In genomic region chr16:93627761-93628400, GRCm38 (mm10) we compare ENCODE assay signal across 34 mouse cellular contexts. TPM values are rescaled to one million over a fixed set of nuclear protein-coding genes. Genes with fewer than 3 reads are reported as not detected.
DNase-seq lines count a peak whose midpoint lies in the region; ATAC-seq lines count a peak whose summit lies in the region.
"Had no signal": no experiment of that assay in that cellular context is flagged by ENCODE, and none has a peak within 500 bp of the region (broad histone marks: within the 10 kb centered on the region; RNA-seq: fewer than 3 reads in every experiment).

Gm5678 (plus strand) TSS chr16:93628097.

- H3K4me3 ChIP-seq in heart, embryonic 10.5 days, result no peak within 1 kb of the TSS
- no peak within 1 kb of the TSS for H3K4me3 ChIP-seq in midbrain, embryonic 14.5 days (replicated peaks; ENCODE audit: low read depth, low read length)
- H3K4me3 ChIP-seq: forebrain, embryonic 10.5 days; gastrocnemius, adult 2 months; hindbrain, embryonic 10.5 days; kidney, embryonic 15.5 days; midbrain, embryonic 10.5 days had no signal

- no peak within 1 kb of the TSS for H3K27ac ChIP-seq in heart, embryonic 10.5 days
- H3K27ac ChIP-seq in midbrain, embryonic 14.5 days (replicated peaks; ENCODE audit: low read depth, low read length), result no peak within 1 kb of the TSS
- H3K27ac ChIP-seq: forebrain, embryonic 10.5 days; gastrocnemius, adult 2 months; hindbrain, embryonic 10.5 days; kidney, embryonic 15.5 days; midbrain, embryonic 10.5 days had no signal

- peak; percentile 73 for DNase-seq in heart, embryonic 10.5 days (ENCODE audit: low spot score)
- no peak for DNase-seq in heart, postnatal 10 days
- peak; percentile 47 to 78 for DNase-seq in left cerebral cortex, adult 18-20 months (ENCODE audit: low spot score in 2 of 2)
- no peak for DNase-seq in left cerebral cortex, postnatal 10 days (ENCODE audit: extremely low spot score in 1 of 2, low spot score in 2 of 2)
- DNase-seq in right cerebral cortex, postnatal 25 days, result peak; percentile 44
- no peak for DNase-seq in right cerebral cortex, postnatal 10 days (ENCODE audit: low spot score in 2 of 2)
- no peak for DNase-seq in lung, postnatal 25 days (ENCODE audit: low spot score)
- DNase-seq in midbrain, embryonic 14.5 days, result no peak
- DNase-seq: B cell, adult 2 months; cerebellum, adult 18-20 months; cerebellum, postnatal 14 days; gastrocnemius, adult 2 months; kidney, postnatal 36 days; liver, postnatal 0 days; thymus, postnatal 25 days had no signal

- 79% methylated on average over 23 of the region's 23 CpGs for WGBS in heart, embryonic 10.5 days
- 82% methylated on average over 23 of the region's 23 CpGs for WGBS in midbrain, embryonic 14.5 days

- H3K27me3 ChIP-seq in heart, embryonic 10.5 days (ENCODE audit: insufficient read depth, poor library complexity, severe bottlenecking), result peaks cover 10% of the 10 kb centered on the region
- no peaks in the 10 kb centered on the region for H3K27me3 ChIP-seq in midbrain, embryonic 14.5 days (ENCODE audit: control insufficient read depth, insufficient read depth, low read length)
- H3K27me3 ChIP-seq: CH12.LX; kidney, embryonic 15.5 days; Patski had no signal

- ATAC-seq in midbrain, embryonic 14.5 days (ENCODE audit: low FRiP score, low TSS enrichment), result no peak
- ATAC-seq: forebrain, embryonic 16.5 days; hindbrain, embryonic 16.5 days; intestine, embryonic 16.5 days; liver, postnatal 0 days; lung, postnatal 0 days; Patski had no signal

- H3K9ac ChIP-seq in midbrain, embryonic 14.5 days (replicated peaks; ENCODE audit: low read length), result no peak within 1 kb of the TSS
- H3K9ac ChIP-seq: kidney, embryonic 15.5 days; liver, postnatal 0 days had no signal

- intact Hi-C loops in heart, postnatal 10 days (cut with DNase I), result no loop called here
- intact Hi-C loops in left cerebral cortex, postnatal 10 days (cut with DNase I), result loop anchor here (5.0 kb wide), 1 partner anchor 34 kb away; no protein-coding TSS in a partner anchor

- H3K4me2 ChIP-seq in midbrain, embryonic 14.5 days (ENCODE audit: low read length), result no peak within 1 kb of the TSS
- H3K4me2 ChIP-seq: heart, embryonic 11.5 days; kidney, embryonic 15.5 days; liver, embryonic 11.5 days had no signal

- no peaks in the 10 kb centered on the region for H3K36me3 ChIP-seq in heart, embryonic 10.5 days
- no peaks in the 10 kb centered on the region for H3K36me3 ChIP-seq in midbrain, embryonic 14.5 days (ENCODE audit: control insufficient read depth, insufficient read depth, low read length)
- H3K36me3 ChIP-seq: forebrain, embryonic 10.5 days; G1E; hindbrain, embryonic 10.5 days; kidney, embryonic 15.5 days; midbrain, embryonic 10.5 days had no signal

- no peaks in the 10 kb centered on the region for H3K9me3 ChIP-seq in heart, embryonic 10.5 days
- H3K9me3 ChIP-seq in midbrain, embryonic 14.5 days (ENCODE audit: control insufficient read depth, low read length), result no peaks in the 10 kb centered on the region
- H3K9me3 ChIP-seq: forebrain, embryonic 10.5 days; G1E; hindbrain, embryonic 10.5 days; kidney, embryonic 15.5 days; midbrain, embryonic 10.5 days had no signal

- H3K4me1 ChIP-seq in heart, embryonic 10.5 days, result no peaks in the 10 kb centered on the region
- H3K4me1 ChIP-seq in midbrain, embryonic 14.5 days (ENCODE audit: control insufficient read depth, insufficient read depth, low read length), result no peaks in the 10 kb centered on the region
- H3K4me1 ChIP-seq: forebrain, embryonic 10.5 days; hindbrain, embryonic 10.5 days; kidney, embryonic 15.5 days; midbrain, embryonic 10.5 days had no signal

RNA-seq across cellular contexts. Expression of gene Gm5678, which starts in this region (rescaled TPM):
- polyA plus RNA-seq in heart, embryonic 10.5 days (2016; fragmentation: Nextera tagmentation; extraction: Ambion mirVana), result not detected in 2 replicates
- total RNA-seq in heart, postnatal 10 days (2021), result 1 to 10 TPM; 1.4 to 1.8 TPM
- 1 to 10 TPM; 3.3 to 5.0 TPM for total RNA-seq in left cerebral cortex, adult 18-20 months (2021)
- total RNA-seq in left cerebral cortex, postnatal 10 days (2021), result 1 to 10 TPM; 1.9 to 2.5 TPM
- not detected in 2 replicates for polyA plus RNA-seq in midbrain, embryonic 14.5 days (2014; fragmentation: Nextera tagmentation; extraction: Ambion mirVana)
- total RNA-seq: CH12.LX; midbrain, postnatal 0 days had no signal
- polyA plus RNA-seq: embryonic facial prominence, embryonic 11.5 days; forebrain, embryonic 10.5 days; forebrain, embryonic 16.5 days; G1E; heart, embryonic 11.5 days; heart, postnatal 0 days; hindbrain, embryonic 10.5 days; hindbrain, embryonic 16.5 days; intestine, embryonic 16.5 days; kidney, embryonic 15.5 days; limb, embryonic 11.5 days; liver, embryonic 11.5 days; liver, postnatal 0 days; lung, postnatal 0 days; midbrain, embryonic 10.5 days; midbrain, postnatal 0 days; neural tube, embryonic 14.5 days; stomach, embryonic 14.5 days had no signal

Comparison
In these comparisons a context has a peak if more than half of its experiments do, and no peak if none do; other contexts are left out.
1. DNase-seq: peak in left cerebral cortex, adult 18-20 months (2 of 2) and right cerebral cortex, postnatal 25 days (single experiment); none in heart, postnatal 10 days (0 of 2), left cerebral cortex, postnatal 10 days (0 of 2), right cerebral cortex, postnatal 10 days (0 of 2), lung, postnatal 25 days (single experiment) and midbrain, embryonic 14.5 days (single experiment).
2. Peak in DNase-seq in heart, embryonic 10.5 days; RNA of the gene not detected or under 1 TPM.